Mouse (Mus musculus): ENCODE results near the gene Parva.

The Parva gene

DNA sequence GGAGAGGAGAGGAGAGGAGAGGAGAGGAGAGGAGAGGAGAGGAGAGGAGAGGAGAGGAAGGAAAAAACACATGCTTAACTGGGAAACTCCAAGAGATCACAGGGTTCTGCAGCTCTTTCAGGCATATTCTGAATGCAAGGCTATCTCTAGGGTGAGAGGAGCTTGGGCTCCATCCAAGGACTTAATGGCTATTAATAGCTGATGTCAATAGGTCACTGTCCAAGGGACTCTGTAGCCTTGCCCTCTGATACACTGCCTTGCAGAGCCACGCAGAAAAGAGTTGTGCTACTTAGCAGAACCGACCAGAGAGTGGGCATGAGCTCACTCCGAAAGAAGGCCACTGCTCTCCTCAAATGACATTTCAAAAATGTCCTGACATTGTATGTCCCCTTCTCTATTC lies 172.9 kb downstream of the Parva start:
- DNase-seq (ENCODE audit: low spot score in 2 of 2) = peak in 1 of 2 experiments; percentile 25

DNA sequence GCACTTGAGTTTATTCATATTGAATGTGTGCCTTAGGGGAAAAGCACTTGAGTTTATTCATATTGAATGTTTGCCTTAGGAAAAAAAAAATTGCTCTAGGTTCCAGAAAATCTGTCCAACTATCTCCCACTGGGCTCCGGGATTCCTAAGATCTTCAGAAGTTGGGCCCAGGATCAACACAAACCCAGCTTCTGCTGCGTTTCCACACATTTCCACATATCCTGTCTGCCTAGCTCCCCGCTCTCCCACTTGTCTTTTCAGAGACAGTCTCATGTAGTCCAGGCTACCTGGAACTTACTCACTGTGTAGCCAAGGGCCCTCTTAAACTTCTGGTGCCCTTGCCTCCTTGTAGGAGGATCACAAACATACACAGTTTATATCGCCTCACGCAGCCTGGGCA lies 175.7 kb downstream of the Parva start:
- DNase-seq (ENCODE audit: low spot score in 2 of 2) = no peak

DNA sequence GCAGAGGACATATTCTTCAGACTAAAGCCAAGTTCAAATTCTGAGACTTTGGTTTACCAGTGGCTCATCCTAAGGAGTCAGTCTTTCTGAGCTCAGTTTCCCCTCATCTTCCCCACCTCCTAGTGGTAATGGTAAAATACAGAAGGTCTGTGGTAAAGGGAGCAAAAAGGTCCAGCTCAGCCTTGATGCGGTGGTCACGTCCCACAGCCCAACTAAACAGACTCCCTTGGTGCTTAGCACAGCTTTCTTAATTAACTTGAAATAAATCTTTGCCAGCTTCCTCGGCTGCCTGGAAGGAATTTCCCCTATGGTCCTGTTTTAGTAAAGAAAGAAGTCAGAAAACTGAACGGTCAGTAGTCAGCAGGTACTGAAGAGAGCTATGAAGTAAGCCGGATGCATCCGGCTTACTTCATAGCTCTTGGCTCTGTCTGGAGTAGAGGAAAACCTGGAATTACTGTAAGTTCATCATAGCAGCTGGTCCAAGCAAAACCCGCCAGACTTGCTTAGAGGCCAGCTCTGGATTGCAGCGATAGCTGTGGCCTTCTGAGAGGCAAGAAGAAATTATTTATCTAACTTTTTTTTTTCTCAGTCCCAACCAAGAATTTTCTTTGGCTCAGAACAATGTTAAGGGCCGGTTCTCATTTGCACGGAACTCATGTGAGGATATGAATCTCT lies 176.3 kb downstream of the Parva start:
- DNase-seq (ENCODE audit: low spot score in 2 of 2) = peak in 1 of 2 experiments; percentile 38

DNA sequence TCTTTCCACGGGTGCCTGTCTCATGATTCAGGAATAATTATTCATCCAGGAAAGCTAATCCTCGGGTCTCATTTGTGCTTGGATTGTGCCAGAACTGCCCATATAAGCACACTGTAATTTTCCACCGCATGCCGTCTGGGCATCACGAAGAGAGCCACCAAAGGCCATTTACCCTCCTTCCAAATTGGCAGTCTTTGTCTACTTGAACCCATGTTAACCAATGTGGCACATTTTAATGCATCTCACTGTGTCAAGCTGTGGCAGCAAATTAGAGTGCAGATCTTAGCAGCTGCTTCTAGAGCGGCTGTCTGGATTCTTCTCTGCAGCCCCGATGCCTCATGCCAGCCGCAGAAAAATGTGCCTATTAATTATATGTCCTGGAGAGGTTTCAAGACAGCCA lies 176.9 kb downstream of the Parva start:
- DNase-seq (ENCODE audit: low spot score in 2 of 2) = no peak

DNA sequence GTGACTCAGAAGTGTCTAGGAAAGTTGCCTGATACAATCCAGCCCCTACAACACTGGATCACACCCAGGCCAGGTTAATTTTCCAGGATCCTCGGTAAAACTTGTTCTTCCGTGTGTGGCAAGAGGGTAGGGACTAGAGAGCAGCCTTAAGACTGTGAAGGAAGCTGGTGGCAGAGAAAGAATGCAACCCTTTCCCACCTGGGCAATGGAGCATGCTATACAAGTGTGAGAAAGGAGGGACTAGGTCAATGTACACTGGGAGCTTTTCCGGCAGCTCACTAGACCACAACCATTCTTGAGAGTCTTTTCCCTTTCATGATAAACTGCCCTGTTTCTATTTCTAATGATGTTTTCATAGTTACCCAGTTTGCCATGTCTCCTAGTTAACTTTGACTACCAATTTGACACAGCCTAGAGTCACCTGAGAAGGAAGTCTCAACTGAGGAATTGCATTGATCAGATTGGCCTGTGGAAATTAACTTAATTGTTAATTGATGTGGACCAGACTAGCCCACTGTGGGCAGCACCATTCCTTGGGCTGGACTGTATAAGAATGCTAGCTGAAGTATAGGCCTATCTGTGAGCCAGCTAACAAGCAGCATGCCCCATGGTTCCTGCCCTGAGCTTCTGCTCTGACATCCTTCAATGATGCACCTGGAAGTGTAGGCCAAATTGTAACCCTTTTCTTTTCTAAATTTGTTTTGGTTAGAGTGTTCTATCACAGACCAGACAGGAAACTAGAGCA lies 186.9 kb downstream of the Parva start:
- DNase-seq (ENCODE audit: low spot score in 2 of 2) = no peak

DNA sequence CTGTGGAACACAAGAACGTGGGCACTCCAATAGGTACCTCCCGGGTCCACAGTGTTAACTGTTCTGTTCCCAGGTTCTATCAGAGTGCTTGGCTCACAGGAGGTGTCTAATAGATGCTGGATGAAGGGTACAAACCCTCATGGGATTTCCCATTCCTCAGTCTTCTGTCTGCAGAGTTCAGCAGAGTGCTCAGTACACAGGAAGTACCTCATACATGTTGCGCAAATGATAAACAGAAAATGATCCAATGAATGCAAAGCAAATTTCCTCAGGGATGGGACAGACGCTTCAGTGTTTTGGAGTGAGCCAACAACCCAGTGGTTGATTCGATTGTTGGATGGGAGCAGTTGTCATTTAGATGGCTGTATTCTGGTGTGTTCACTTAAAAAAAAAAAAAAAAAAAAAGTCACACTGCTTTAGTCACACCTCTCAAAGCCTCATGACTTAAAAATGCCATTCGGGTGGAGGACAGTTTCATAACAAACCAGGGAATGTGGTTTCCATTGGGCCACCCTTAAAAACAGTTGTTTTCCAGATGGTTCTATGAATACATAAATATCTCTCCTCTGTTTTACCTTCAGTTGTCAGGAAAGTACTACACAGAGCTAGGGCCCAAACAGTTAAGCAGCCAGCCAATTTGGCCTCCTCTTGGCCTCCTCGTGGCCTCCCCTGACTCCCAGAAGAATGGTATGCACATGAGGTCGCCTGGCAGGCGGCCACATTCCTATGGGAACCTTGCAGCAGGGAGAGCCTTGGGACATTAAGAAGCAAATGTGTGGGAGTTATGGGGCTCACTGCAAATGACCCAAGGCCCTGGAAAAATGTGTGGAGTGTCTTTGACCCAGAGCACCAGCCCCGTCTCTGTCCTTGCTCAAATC lies 187.7 kb downstream of the Parva start:
- no peak for DNase-seq (ENCODE audit: low spot score in 2 of 2)

DNA sequence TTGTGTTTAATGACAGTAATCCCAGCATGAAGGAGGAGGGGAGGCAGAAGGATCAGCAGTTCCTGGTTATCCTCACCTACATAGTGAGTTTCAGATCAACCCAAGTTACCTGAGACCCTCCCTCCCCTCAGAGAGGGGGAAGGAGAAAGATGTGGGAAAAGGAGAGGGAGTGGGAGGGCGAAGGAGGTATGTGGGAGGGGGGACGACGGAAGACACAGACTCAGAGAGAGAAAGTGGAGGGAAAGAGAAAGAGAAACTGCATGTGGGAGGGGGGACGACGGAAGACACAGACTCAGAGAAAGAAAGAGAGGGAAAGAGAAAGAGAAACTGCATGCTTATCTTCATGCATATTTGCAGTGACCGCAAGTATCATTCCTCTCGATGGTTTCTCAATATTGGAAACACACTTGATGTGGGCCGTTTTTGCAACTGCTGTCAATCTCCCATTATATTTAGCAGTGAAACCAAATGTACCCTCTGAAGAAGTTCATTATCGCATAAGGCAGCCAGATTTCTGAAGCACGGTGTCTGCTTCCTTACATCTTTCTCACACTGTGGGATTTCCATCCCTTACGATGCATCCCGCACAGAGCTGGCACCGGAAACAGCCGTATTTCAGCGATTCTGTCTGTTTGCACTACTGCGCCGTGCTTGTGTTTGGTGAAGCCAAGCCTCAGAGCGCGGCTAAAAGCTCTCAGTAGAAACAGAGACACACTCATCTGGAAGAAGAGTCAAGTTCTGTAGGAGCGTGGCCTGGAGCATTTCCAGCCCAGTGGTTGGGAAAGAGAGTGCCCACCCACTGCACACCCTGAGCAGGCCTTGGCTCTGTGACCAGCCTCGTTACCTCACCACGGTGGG lies 193.2 kb downstream of the Parva start:
- peak in 1 of 2 experiments; percentile 30 for DNase-seq (ENCODE audit: low spot score in 2 of 2)

DNA sequence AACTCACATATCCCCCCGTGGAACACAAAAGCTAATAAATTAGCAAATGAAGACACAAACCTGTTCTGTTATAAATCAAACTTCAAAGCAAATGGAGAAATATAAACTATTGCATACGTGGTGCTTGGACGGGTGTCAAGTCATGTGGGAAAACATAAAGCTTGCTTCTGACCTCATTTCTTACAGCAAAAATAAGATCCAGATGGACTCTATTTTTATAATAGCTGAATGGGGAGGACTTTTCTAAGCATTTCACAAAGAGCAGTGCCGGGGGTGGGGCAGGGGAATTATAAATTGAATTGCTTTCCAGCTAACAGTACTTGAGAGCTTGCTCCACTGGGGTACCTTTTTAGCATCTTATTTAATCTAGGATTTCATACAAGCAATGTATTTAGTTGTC lies 200.2 kb downstream of the Parva start:
- DNase-seq (ENCODE audit: low spot score in 2 of 2) = no peak

DNA sequence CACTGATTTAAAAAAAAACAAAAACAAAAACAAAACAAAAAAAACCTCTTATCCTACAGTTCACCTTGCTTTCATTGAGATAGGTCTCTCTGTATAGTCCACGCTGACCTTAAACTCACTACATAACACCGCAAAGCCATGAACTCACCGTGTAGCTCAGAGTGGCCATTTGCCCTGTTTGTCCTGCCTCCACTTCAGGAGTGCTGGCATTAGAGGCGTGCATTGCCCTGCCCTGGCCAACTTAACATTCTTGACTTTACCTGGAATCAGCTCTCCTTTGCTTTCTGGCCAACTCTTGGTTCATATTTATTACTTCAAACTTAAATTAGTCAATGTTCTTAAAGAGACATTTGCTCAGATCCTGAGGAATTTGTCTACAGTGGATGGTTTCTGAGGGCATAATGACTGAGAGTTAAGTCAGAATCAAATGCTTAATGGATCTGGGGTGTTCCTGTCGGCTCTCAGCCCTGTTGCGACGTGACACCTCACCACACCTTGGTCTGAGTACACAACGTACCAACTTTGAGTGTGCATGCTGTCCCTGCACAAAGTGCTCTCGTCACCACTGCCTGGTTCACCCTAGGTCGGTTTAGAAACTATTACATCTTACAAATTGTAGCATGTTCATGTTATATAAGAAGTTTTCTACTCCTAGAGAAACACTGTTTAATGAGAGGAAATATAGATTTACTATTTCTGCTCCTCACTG lies 207.4 kb downstream of the Parva start:
- no peak for DNase-seq (ENCODE audit: low spot score in 2 of 2)

DNA sequence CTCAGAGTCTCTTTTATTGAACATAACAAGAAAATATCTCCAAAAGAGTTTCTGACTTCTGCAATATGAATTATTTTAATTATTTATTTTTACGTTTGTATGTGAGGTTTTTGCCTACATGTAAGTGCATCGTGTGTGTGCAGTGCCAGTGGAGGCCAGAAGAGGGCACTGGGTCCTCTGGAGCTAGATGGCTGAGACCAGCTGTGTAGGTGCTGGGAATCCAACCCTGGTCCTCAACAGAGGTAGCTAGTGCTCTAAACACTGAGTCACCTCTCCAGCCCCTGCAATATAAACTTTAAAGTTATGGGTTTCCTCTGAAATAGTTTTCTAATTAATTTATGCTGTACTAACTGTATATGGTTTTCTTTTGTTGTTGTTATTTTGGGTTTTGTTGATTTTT lies 208.6 kb downstream of the Parva start:
- no peak for DNase-seq (ENCODE audit: low spot score in 2 of 2)
